11 mouse cellular contexts compared by ENCODE assay signal in the genomic region with DNA sequence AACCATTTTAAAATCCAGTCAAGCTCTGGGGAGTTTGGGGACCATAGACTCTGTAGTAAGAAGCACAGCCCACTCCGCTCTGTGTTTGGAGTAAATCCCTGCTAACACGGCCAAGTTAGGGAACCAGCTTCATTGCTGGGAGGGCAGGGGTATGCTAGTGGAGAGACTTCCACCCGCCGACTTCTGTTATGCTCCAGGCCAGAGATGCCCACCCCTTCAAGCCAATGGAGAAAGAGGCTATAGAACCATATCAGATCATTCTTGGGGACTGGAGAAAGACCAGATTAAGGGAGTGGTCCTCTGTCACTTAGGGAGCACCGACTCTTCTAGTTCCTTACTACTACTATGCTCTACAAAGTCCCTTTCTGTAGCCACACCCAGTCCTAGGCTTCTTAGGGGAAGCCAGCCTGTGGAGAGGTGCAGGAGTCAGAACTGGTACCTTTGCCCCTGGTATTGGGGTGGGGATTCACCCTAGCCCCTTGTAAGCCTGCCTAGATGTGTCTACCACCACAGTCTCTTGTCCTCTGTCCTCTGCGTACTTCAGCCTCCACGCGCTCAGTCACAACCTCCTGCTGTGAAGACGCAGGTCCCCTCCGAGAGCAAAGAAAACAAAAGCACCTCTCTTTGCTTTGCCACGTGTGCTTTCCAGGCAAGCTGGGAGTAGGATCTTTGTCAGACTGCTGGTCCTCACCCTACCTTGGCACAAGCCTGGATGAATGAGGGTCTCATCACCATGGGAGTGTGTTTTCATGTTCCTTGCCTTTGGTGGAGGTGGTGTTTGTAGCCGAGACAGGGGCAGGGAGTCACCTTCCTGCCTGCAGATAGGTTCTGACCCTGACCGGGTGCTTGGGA. TPM values are rescaled to one million over a fixed set of nuclear protein-coding genes. Genes with fewer than 3 reads are reported as not detected.
A peak's percentile ranks its signal among the peaks of the same experiment; 100 is the strongest.
DNase-seq lines count a peak whose midpoint lies in the region; ATAC-seq and TF ChIP-seq lines count a peak whose summit lies in the region.
"Had no signal": no experiment of that assay in that cellular context is flagged by ENCODE, and none has a peak within 500 bp of the region (broad histone marks: within the 10 kb centered on the region; RNA-seq: fewer than 3 reads in every experiment).

No protein-coding gene starts in this region.

- H3K4me3 ChIP-seq in heart, embryonic 12.5 days: peak overlapping the region; percentile 75; the same call in 1 of the 2 replicates
- no peak overlapping the region for H3K4me3 ChIP-seq in lung, embryonic 14.5 days (ENCODE audit: low read depth, low read length)
- H3K4me3 ChIP-seq in lung, postnatal 0 days (ENCODE audit: low read depth, low read length): no peak overlapping the region
- 0 out of 2 replicates have a peak overlapping the region, but pooled peaks have one; percentile 20 for H3K4me3 ChIP-seq in embryonic facial prominence, embryonic 15.5 days (replicated peaks)
- H3K4me3 ChIP-seq in limb, embryonic 13.5 days: peak overlapping the region; percentile 86

- peaks cover 64% of the 10 kb centered on the region for H3K27me3 ChIP-seq in heart, embryonic 12.5 days (replicated peaks)
- peaks cover 87% of the 10 kb centered on the region for H3K27me3 ChIP-seq in lung, embryonic 14.5 days (ENCODE audit: insufficient read depth, low read length)
- peaks cover 52% of the 10 kb centered on the region for H3K27me3 ChIP-seq in lung, postnatal 0 days (replicated peaks; ENCODE audit: insufficient read depth, low read length)
- H3K27me3 ChIP-seq in embryonic facial prominence, embryonic 15.5 days: peaks cover 93% of the 10 kb centered on the region
- H3K27me3 ChIP-seq in limb, embryonic 13.5 days: peaks cover 50% of the 10 kb centered on the region

- intact Hi-C loops in heart, postnatal 14 days (cut with DNase I): no loop called here

- H3K27ac ChIP-seq in heart, embryonic 12.5 days (ENCODE audit: poor library complexity, severe bottlenecking): no peak overlapping the region
- no peak overlapping the region for H3K27ac ChIP-seq in lung, embryonic 14.5 days (ENCODE audit: low read depth)
- H3K27ac ChIP-seq in lung, postnatal 0 days (ENCODE audit: low read length): no peak overlapping the region
- no peak overlapping the region for H3K27ac ChIP-seq in embryonic facial prominence, embryonic 15.5 days (replicated peaks)
- peak overlapping the region; percentile 99 for H3K27ac ChIP-seq in limb, embryonic 13.5 days

- TF ChIP-seq CTCF in lung, embryonic 14.5 days (IDR thresholded peaks at IDR 0.05; ENCODE audit: low read depth): no peak
- TF ChIP-seq CTCF in lung, postnatal 0 days (IDR thresholded peaks at IDR 0.05): no peak

- H3K4me1 ChIP-seq in heart, embryonic 12.5 days (replicated peaks): peaks cover 54% of the 10 kb centered on the region
- H3K4me1 ChIP-seq in lung, embryonic 14.5 days (ENCODE audit: insufficient read depth): no peaks in the 10 kb centered on the region
- 0 out of 2 replicates have a peak, but pooled peaks cover 2% of the 10 kb centered on the region for H3K4me1 ChIP-seq in lung, postnatal 0 days (ENCODE audit: insufficient read depth, low read depth, low read length)
- H3K4me1 ChIP-seq in embryonic facial prominence, embryonic 15.5 days: peaks cover 40% of the 10 kb centered on the region
- peaks cover 63% of the 10 kb centered on the region for H3K4me1 ChIP-seq in limb, embryonic 13.5 days

- TF ChIP-seq EP300 in lung, postnatal 0 days (IDR thresholded peaks at IDR 0.05): no peak

- DNase-seq in heart, postnatal 14 days: no peak
- DNase-seq in lung, embryonic 14.5 days: no peak
- no peak for DNase-seq in lung, postnatal 0 days (ENCODE audit: low spot score)
- no peak for DNase-seq in frontal cortex, postnatal 36 days (ENCODE audit: low spot score in 2 of 2)
- DNase-seq in testis, postnatal 14 days (ENCODE audit: low spot score): no peak
- DNase-seq: B cell, adult 2 months; left cerebral cortex, postnatal 4 days had no signal

- peak overlapping the region; percentile 80 for H3K4me2 ChIP-seq in heart, embryonic 12.5 days
- H3K4me2 ChIP-seq in lung, embryonic 14.5 days: peak overlapping the region; percentile 90
- H3K4me2 ChIP-seq in lung, postnatal 0 days (replicated peaks; ENCODE audit: low read depth, low read length): no peak overlapping the region
- 0 out of 2 replicates have a peak overlapping the region, but pooled peaks have one; percentile 4 for H3K4me2 ChIP-seq in embryonic facial prominence, embryonic 15.5 days (replicated peaks)
- H3K4me2 ChIP-seq in limb, embryonic 13.5 days (replicated peaks): peak overlapping the region; percentile 91

- WGBS in heart, embryonic 12.5 days: 19% methylated on average over 13 of the region's 13 CpGs
- WGBS in lung, embryonic 14.5 days: 11% methylated on average over 13 of the region's 13 CpGs
- 14% methylated on average over 13 of the region's 13 CpGs for WGBS in lung, postnatal 0 days
- WGBS in embryonic facial prominence, embryonic 15.5 days: 27% methylated on average over 13 of the region's 13 CpGs
- 11% methylated on average over 13 of the region's 13 CpGs for WGBS in limb, embryonic 13.5 days

- no peaks in the 10 kb centered on the region for H3K9me3 ChIP-seq in heart, embryonic 12.5 days (replicated peaks)
- no peaks in the 10 kb centered on the region for H3K9me3 ChIP-seq in lung, embryonic 14.5 days (ENCODE audit: low read depth, low read length)
- H3K9me3 ChIP-seq in lung, postnatal 0 days (ENCODE audit: low read length): no peaks in the 10 kb centered on the region
- H3K9me3 ChIP-seq in embryonic facial prominence, embryonic 15.5 days (replicated peaks): no peaks in the 10 kb centered on the region
- no peaks in the 10 kb centered on the region for H3K9me3 ChIP-seq in limb, embryonic 13.5 days

- no peaks in the 10 kb centered on the region for H3K36me3 ChIP-seq in heart, embryonic 12.5 days
- no peaks in the 10 kb centered on the region for H3K36me3 ChIP-seq in lung, embryonic 14.5 days (ENCODE audit: insufficient read depth)
- H3K36me3 ChIP-seq in lung, postnatal 0 days (ENCODE audit: insufficient read depth, low read length): no peaks in the 10 kb centered on the region
- no peaks in the 10 kb centered on the region for H3K36me3 ChIP-seq in embryonic facial prominence, embryonic 15.5 days
- H3K36me3 ChIP-seq in limb, embryonic 13.5 days: no peaks in the 10 kb centered on the region

- no peak for ATAC-seq in heart, embryonic 12.5 days (ENCODE audit: insufficient number of reproducible peaks, low FRiP score)
- no peak for ATAC-seq in lung, embryonic 14.5 days (ENCODE audit: insufficient read depth)
- no peak for ATAC-seq in lung, postnatal 0 days
- ATAC-seq in embryonic facial prominence, embryonic 15.5 days (ENCODE audit: insufficient number of reproducible peaks, low FRiP score, low TSS enrichment, low read depth): no peak
- no peak for ATAC-seq in limb, embryonic 13.5 days (ENCODE audit: low FRiP score, low read depth)

- peak overlapping the region; percentile 42; the same call in 1 of the 2 replicates for H3K9ac ChIP-seq in heart, embryonic 12.5 days
- no peak overlapping the region for H3K9ac ChIP-seq in lung, embryonic 14.5 days
- H3K9ac ChIP-seq in lung, postnatal 0 days (replicated peaks; ENCODE audit: low read depth): no peak overlapping the region
- H3K9ac ChIP-seq in embryonic facial prominence, embryonic 15.5 days: no peak overlapping the region
- H3K9ac ChIP-seq in limb, embryonic 13.5 days: peak overlapping the region; percentile 100

RNA-seq across cellular contexts. Expression of gene Prdm16, which starts 3.1 kb away (rescaled TPM):
- polyA plus RNA-seq in heart, embryonic 12.5 days (2016; fragmentation: Nextera tagmentation; extraction: Ambion mirVana): 21.8 and 23.0 TPM in 2 replicates
- 10 to 100 TPM; 15.7 to 18.0 TPM for total RNA-seq in heart, postnatal 14 days (2021)
- polyA plus RNA-seq in lung, embryonic 14.5 days (2014; fragmentation: Nextera tagmentation; extraction: Ambion mirVana): 19.4 and 21.4 TPM in 2 replicates
- 15.2 and 19.2 TPM in 2 replicates for polyA plus RNA-seq in lung, postnatal 0 days (2015; fragmentation: Nextera tagmentation; extraction: Ambion mirVana)
- polyA plus RNA-seq in embryonic facial prominence, embryonic 15.5 days (2015; fragmentation: Nextera tagmentation; extraction: Ambion mirVana): 10.9 and 12.5 TPM in 2 replicates
- 58.8 and 64.5 TPM in 2 replicates for polyA plus RNA-seq in limb, embryonic 13.5 days (2015; fragmentation: Nextera tagmentation; extraction: Ambion mirVana)

RNA-seq across cellular contexts. Expression of gene Actrt2, which starts 27.9 kb away (rescaled TPM):
- polyA plus RNA-seq in heart, embryonic 12.5 days (2016; fragmentation: Nextera tagmentation; extraction: Ambion mirVana): not detected in 2 replicates
- total RNA-seq in heart, postnatal 14 days (2021): not detected
- not detected in 2 replicates for polyA plus RNA-seq in lung, embryonic 14.5 days (2014; fragmentation: Nextera tagmentation; extraction: Ambion mirVana)
- polyA plus RNA-seq in lung, postnatal 0 days (2015; fragmentation: Nextera tagmentation; extraction: Ambion mirVana): not detected in 2 replicates
- polyA plus RNA-seq in embryonic facial prominence, embryonic 15.5 days (2015; fragmentation: Nextera tagmentation; extraction: Ambion mirVana): not detected in 2 replicates
- not detected in 2 replicates for polyA plus RNA-seq in limb, embryonic 13.5 days (2015; fragmentation: Nextera tagmentation; extraction: Ambion mirVana)
- total RNA-seq: left cerebral cortex, postnatal 4 days; megakaryocyte, adult 5-6 weeks had no signal

Comparison
In these comparisons a context has a peak if more than half of its experiments do, and no peak if none do; other contexts are left out.
1. H3K4me3 ChIP-seq: peak in heart, embryonic 12.5 days (single experiment), embryonic facial prominence, embryonic 15.5 days (single experiment) and limb, embryonic 13.5 days (single experiment); none in lung, embryonic 14.5 days (single experiment) and lung, postnatal 0 days (single experiment).
2. H3K9ac ChIP-seq: peak in heart, embryonic 12.5 days (single experiment) and limb, embryonic 13.5 days (single experiment); none in lung, embryonic 14.5 days (single experiment), lung, postnatal 0 days (single experiment) and embryonic facial prominence, embryonic 15.5 days (single experiment).